Mouse (Mus musculus): ENCODE data around the gene Aff4.
"Not testable (repeated sequence)": the region's sequence is repeated elsewhere in the genome, so short reads cannot be mapped to it uniquely, and the experiment has no call there.

Aff4 gene

DNA sequence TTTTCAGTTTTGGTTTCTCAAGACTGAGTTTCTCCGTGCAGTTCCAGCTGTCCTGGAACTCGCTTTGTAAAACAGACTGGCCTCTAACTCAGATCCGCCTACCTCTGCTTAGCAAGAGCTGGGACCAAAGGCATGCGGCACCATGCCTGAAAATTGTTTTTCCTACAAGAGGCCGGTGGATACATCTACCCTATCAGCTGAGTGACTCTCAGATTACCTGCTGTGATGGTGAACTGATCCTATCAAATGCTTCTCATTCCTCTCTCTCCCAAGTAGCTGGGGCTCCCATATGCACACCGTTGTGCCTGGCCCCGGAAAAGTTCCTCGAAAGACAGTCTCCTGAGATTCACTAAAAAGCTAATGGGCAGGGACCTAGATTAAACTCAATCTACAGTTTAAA lies 12.9 kb upstream of the Aff4 start:
- DNase-seq (ENCODE audit: low spot score) = no peak

DNA sequence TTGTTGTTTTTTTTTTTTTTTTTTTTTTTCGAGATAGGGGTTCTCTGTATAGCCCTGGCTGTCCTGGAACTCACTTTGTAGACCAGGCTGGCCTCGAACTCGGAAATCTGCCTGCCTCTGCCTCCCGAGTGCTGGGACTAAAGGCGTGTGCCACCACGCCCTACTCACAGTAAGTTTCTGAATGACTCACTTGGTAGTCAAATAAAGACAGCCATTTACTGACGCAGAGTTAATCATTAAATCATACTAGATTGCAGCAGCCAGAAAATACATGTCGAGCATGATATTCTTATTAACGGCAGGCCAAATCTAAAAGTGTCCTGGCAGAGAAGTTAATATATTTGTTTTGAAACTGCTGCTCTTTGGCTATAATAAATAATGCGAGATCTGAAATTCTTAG lies 9.6 kb upstream of the Aff4 start:
- not testable (repeated sequence) for DNase-seq (ENCODE audit: low spot score)

DNA sequence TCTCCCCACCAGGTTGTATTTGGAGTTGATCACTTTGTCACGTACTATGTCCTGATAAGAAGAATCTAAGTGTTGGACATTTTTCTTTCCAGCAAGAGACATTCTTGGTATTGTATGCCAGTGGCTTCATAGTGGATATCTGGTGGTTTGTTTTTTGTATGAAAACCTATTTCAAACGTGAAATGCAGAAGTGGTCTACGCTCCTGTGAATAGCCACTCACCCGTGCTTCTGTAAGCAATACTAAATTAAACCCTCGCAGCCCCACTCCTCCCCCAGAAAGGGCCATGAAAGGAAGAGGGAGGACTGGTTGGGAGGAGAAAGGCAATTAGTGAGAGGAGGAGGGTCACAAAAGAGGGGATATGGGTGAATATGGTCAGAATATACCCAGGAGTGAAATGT lies 7.9 kb upstream of the Aff4 start:
- DNase-seq (ENCODE audit: low spot score) = no peak

DNA sequence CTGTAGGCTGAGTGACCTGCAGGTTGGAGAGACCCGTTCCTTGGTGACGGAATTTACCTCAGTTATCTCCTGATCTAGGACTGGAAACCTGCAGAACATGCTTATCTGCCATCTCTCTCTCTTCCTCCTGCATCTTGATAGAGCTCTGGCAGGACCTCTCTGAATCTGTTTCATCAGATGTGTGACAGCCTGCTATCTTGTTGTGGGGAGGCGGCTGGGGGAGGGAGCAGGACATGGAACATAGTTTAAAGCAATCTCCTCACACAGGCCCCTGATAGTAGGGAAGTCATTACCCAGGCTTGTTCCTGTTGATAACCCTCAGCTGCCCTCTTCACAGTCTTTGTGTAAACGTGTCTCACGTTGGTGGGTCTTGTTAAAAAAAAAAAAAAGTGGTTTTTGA lies 5.3 kb upstream of the Aff4 start:
- no peak for DNase-seq (ENCODE audit: low spot score)

DNA sequence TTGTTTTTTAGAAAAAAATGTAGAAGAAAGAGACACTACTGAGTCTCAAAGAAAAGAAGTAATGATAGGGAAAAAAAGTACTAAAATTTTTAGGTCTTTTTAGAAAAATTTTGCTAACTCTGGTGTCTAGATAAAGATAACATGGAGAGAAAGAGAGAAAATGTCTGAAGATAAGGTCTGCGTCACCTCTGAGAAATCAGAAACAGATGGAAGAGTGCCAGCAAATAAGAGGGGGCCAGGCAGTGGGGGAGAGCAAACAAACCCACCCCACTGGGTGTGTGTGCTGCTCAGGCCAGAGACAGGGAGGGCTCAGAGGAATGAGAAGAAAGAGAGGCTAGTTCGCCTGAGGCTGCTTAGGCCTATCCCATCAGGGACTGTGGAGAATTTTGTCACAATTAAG lies 4.9 kb upstream of the Aff4 start:
- DNase-seq (ENCODE audit: low spot score) = no peak

DNA sequence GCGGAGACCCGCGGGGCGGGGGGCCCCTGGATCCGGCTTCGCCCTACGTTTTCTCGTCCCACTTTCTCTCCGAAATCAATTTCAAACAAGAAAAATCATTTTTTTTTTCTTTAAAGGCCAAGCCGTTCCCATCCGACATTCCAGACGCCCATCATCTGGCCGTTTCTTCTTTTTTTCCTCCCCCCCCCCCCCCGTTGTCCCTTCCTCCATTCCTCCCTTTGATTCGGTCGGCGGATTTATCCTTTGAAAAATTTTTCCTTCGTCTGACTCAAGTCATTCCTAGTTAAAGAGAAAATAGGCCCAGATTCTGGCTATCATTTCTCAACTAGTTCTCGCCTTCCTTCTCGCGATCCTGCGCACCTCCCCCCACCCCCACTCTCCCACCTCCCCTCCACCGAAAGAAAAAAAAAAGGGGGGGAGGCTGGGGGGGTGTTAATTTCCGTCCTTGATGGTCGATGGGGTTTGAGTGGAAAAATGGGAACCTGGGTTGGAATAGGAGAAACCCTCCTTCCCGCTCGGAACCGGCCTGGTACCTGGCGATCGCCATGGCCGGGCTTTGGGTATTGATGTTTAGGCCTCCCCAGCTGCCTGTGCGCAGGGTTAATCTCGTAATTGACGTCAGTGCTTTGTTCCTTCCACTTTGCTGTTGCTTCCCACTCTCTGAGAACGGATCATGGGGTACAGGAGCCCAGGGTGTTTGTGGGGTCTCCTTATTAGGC lies 750 bp downstream of the Aff4 start:
- DNase-seq (ENCODE audit: low spot score) = peak; percentile 40

DNA sequence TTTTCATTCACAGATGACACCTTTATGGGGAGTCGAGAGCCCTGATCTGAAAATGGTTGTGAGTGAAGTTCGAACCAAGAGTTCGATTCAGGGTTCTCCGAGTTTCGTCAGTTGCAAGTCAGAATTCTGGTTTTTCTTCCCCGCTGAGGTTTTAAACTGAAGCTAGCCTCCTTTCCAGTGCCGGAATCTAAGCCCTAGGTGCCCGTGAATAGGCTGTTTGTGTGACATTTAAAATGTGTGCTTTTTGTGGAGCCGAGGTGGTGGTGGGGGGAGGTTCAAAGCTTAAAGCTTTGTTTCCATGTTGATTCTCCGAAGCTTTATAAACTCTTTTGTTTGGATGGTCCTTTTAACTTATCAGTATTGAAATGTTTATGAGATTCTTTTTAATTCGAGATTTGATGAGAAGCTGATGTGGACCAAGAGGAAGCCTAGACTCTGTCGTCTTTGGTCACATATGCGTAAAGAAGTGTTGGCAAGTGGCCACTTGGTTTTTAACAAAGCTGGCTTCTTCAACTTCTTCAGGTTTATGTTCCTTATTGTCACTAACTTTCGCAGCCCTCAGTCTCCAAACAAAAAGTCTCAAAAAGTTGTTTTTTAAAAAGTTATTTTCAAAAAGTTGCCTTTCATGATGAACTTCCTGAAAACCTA lies 1.4 kb downstream of the Aff4 start:
- DNase-seq (ENCODE audit: low spot score) = no peak

DNA sequence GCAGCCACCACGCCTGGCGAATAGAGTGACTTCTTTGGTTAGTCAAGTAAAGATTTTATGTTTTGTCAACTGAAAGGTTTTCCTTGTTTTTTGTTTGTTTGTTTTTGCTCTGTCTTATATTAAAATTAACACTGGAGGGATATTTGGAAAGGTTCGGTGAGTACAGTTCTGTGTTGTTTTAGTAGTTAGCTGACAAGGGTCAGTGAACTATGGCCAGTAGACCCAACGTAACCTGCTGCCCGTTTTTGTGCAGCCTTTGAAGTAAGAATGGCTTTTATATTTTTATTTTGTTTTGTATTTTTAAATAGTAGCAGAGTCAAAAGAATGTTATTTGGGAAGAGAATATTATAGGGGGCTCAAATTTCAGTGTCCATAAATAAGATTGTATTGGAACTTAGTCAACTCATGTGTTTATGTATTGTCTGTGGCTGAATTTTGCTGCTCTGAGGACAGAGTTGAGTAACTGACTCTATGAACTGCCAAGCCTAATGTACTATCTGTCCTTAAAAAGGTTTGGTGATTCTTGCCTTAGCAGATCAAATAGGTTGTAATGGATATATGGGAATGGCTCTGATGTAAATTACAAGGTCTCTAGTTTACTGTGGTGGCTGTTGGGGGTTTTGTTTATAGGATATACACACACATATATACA lies 8.0 kb downstream of the Aff4 start:
- no peak for DNase-seq (ENCODE audit: low spot score)

DNA sequence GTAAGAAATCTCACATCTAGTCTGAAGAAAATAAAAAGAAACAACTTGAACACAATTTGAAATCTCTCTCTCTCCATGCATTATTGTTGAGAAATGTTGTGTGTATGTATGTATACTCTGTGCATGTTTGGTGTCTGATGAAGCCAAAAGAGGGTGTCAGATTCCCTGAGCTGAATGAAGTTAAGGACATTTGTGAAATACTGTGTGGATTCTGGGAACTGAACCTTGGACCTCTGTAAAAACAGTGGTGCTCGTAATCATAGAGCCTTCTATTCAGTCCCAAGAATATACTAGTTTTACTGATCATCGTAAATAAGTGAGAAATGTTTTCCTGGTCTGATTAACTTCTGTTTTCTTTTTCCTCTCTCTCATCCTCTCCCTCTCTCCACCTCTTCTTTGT lies 16.4 kb downstream of the Aff4 start:
- DNase-seq (ENCODE audit: low spot score) = no peak

DNA sequence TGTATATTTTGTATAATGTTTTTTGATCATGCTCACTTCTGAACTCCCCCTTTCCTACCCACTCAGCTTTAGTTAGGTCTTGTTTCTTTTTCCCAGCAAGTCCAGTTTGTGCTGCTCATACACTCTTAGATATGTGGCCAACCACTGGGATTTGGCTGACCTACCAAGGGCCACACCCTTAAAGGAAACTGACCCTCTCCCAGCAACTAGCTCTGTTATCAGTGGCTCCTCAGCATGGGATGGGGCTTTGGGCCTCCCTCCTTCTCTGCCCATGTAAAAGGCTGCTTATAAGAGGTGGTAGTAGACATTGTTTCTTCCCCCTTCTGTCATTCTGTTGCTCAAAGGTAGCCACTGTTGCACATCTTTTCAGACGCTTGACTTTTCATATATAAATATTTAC lies 28.3 kb downstream of the Aff4 start:
- no peak for DNase-seq (ENCODE audit: low spot score)

DNA sequence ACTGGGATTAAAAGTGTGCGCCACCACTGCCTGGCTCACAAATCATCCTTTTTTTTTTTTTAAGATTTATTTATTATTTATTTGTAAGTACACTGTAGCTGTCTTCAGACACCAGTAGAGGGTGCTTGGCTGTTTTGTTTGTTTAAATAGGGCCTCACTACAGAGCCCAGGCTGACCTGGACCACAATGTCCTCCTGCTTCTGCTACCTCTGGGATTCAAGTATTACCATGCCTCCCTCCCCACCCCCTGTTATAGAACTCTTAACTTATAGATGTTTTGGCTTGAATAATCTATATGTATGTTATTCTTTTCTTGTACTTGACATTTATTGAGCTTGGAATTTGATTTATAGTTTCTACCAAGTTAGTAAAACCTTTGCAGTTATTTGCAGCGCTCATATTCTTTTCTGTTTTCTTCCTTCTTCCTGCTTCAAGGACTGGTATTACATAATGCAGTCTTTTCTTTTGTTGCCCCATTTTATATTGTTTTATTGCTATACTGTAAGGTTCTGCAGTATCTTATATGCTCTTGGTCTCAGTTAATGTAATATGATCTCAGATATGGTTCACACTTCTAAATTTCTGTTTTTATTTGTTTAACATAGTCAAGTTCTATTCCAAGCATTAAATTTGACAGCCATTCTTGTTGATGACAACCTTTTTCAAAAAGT lies 33.3 kb downstream of the Aff4 start:
- no peak for DNase-seq (ENCODE audit: low spot score)

DNA sequence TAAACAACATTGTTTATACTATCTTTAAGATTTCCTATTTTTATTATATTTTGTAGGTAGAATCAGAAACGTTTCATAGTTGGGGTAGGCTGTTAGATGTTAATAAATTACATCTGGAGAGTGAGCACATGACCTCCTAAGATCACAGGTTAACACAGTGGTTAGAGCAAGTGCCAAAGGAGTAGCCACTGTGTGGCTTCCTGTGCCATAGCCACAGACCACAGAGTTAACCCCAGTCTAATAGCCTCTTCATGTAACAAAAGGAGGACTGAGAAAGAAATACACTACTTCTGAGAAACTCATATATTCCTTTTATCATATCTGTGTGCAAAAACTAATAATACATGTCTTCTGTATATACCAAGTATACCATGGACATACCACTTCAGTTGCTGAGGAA lies 43.2 kb downstream of the Aff4 start:
- DNase-seq (ENCODE audit: low spot score) = no peak

DNA sequence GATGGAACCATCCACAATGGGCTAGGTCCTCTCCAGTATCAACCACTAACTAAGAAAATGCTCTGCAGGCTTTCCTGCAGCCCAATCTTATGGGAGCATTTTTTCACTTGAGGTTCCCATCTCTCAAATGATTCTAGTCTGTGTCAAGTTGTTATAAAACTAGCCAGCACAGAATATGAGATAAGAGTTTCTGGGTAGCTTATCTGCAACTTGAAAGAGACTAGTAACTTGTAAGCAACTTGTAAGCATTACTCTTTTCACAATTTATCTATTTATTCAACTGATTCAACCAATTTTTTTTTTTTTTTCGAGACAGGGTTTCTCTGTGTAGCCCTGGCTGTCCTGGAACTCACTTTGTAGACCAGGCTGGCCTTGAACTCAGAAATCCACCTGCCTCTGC lies 53.0 kb downstream of the Aff4 start:
- DNase-seq (ENCODE audit: low spot score) = no peak

DNA sequence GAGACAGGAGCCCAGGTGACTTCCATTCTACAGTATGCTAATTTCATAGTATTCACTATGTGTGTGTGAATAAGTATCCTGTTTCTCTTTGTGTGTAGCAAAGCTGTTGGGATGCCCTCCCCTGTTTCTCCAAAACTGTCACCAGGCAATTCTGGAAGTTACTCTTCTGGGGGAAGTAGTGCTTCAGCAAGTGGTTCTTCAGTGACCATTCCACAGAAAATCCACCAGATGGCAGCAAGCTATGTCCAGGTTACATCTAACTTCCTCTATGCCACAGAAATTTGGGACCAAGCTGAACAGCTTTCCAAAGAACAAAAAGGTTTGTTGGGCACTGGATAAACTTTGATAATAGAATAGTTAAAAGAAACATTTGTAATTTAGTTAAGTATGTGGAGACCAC lies 61.1 kb downstream of the Aff4 start:
- DNase-seq (ENCODE audit: low spot score) = no peak

DNA sequence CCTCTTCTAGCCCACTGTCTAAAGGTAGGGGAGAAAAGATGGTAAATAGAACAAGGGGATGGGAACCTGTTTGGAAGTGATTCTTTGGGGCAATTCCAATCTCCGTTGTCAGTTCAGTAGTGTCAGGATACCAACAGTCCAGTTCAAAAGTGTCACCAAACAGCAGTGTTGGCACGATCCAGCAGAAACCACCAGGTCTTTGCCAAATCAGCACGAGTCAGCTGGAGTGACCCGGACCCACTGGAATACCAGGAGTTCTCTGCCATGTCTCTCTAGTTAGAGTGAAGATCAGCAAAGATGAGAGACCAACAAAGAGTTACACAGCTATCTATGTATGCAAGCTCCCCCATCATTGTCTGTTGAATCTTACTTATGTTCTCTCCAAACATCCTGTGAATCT lies 63.2 kb downstream of the Aff4 start:
- DNase-seq (ENCODE audit: low spot score) = no peak

DNA sequence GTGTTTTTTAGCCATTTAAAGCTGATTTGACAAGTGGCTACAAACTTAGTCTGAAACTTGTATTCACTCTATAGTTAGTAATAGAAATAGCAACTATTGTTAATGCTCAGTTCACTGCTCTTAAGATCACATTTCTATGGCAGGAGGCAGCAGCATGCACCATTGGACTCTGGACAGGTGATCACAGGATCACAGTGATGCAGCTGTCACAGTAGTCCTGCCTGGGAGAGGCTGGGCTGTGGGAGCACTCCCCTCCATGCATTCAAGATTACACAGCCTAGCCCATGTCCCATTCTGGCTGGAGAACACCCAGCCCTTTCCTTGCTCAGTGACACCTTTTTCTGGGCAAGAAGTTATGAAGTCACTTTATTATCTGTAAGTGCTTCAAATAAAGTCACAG lies 67.4 kb downstream of the Aff4 start:
- DNase-seq (ENCODE audit: low spot score) = no peak

DNA sequence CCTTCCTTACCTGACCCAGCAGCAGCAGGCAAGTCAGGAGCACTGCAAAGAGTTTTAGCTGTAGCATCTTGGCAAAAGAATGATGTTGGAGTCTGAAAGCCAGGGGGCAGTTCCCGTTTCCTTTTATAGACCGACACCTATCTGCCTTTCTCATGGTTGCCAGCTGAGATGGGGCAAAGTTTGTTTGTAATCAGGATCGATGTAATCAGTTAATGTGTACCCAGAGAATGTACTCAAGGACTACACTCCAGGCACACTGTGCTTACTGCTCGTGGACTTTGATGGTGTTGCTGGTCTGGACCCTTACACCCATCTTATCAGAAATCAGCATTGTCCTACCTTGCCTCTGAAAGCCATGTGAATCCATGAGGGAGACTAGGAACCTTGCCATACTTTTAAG lies 72.4 kb downstream of the Aff4 start, which contains the start of gene Leap2:
Leap2 (minus strand) TSS at position 135 of the 400 bp plus-strand sequence.
- no peak for DNase-seq (ENCODE audit: low spot score)

DNA sequence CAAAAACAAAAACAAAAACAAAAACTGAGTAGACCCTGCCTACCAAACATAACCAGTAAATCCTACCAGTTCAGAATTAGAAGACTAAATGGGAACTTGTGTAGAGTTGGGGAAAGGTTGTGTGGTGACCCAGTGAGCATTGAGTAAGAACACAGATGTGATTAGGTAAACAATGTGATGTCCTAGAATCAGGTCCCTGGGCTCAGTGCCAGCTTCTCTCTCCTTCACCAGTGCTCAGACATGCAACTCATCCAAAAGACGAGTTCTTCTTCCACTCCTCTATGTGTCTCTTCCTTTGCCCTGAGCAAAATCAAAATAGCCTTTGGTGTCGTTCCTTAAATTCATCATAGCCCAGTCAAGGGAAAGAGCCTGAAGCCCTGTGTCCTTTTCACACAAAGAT lies 74.2 kb downstream of the Aff4 start:
- no peak for DNase-seq (ENCODE audit: low spot score)

DNA sequence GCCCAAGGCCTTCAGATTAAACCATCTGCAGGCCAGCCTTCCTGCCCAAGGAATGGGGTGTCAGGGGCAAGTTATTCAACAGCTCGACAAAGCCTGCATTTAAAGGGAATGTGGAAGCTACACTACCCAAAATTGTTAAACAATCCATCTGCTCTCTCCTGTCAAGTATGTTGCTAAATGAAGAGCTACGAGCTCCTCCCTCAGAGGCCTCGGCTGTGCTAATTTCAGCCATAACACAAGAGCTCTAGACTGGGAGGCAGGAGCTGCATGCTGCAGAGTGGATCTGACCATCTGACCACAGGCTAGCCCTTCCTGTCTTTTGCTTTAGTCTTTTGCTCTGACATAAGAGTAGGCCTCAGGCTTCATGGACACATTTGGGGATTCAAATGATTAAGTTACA lies 74.6 kb downstream of the Aff4 start:
- DNase-seq (ENCODE audit: low spot score) = no peak

DNA sequence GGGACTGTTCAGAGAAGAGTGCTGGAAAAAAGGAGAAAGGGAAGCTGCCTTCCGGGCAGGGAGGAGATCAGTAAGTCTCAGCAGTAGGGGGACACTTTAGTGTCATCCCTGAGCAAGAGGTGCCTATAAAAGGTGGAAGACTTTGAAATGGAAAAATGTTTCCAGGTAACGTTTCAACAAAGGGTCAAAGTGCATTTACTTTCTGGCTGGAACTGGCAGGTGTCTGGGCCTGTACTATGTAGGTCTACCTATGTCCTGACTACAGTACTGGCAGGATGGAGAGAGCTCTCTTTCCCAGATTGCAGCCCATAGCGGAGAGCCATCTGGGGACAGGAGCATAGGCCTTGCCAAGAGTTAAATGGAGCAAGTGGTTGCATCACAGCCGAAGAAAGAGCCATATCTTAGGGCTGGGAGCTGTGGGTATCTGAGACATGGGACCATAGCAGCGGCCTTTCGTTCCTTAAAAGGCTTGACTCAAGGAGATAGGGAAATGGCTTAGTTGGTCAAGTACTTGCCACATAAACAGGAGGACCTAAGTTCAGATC lies 75.2 kb downstream of the Aff4 start:
- no peak for DNase-seq (ENCODE audit: low spot score)

DNA sequence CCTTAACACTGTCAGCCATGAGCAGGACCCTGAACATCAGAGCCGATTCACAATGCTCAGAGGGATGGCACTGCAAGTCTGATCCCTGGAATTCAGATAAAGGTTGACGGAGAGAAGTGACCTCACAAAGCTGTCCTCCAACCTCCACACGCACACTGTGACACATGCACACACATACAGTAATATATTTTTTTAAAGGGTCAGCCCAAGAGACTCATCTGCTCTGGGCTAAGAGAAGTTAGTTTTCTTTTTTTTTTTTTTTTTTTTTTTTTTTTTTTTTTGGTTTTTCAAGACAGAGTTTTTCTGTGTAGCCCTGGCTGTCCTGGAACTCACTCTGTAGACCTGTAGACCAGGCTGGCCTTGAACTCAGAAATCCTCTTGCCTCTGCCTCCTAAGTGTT lies 76.3 kb downstream of the Aff4 start:
- not testable (repeated sequence) for DNase-seq (ENCODE audit: low spot score)

DNA sequence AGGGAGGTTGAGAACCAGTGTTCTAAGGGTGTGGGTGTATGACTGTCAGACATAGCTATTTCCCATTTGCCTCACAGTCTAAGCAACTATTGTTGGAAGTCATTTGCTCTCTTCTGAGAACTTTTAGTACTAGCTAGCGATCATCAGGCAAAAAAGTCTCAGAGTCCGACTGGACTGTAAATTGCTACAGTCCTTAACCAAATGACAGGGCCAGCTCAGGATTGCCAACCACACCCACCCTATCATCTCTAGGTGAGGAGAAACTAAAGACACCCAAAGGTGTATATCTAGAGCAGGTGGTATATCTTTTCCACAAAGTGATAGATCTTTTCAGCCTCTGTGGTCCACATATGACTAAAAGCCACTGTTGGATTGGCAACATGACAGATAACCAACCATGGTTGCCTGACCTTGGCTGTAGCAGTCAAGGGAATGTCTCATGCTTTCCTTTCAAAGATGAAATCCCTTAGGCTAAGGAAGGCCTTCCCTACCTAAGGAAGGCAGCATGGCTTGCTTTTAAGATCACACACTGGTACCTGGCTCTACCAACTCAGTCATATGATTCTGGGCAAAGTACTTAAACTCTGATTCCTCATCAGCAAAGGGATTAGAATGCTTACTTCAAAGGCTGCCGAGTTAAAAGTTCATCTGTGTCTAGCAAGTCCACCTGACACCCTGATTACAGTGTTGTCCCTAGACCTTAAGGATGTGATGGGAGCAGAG lies 77.5 kb downstream of the Aff4 start:
- DNase-seq (ENCODE audit: low spot score) = no peak

Data from urinary bladder, postnatal 25 days (tissue).